Mouse (Mus musculus) right cerebral cortex, postnatal 36 days (tissue): ENCODE results near the gene Sh3pxd2b.

Experiments
- DNase-seq, 2 experiments: peaks; one replicate each; pipeline ENCODE4 v3.0.0; 2022; ENCODE audit warnings: low spot score in 2 of 2, mixed read lengths in 1 of 2

Gene Sh3pxd2b

DNA sequence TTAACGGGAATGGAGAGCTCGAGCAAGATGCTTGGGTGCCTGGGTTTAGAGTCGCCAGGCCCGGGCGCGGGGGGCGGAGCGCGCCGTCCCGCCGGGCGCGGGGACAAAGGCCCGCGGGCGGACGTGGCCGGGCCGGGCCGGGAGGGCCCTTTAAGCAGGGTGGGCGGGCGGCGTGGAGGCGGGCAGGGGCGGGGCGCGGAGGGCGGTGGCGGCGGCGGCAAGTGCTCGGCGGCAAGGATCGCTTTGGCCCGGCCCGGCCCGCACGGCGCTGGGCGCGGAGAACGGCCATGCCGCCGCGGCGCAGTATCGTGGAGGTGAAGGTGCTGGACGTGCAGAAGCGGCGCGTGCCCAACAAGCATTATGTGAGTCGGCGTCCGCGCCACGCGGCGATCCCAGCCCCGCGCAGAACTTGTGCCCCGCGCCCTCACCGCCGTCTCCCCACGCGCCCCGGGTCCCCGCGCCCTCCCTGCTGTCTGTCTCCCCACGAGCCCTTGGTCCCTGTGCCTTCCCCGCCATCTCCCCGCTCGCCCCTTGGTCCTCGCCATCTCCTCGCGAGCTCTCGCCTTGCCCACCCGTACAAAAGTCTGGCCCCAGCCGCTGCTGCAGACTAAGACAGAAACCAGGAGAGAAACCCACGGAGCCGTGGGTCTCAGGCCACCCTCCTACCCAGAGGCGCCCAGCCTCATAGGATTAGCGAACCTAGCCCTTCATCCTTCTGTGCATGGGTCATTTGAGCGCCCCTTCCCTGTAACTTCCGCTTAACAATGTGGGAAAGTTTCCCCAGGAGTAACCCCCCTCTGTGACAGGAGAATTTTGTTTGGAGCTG is at the start of gene Sh3pxd2b:
TSS of gene Sh3pxd2b (plus strand) at position 214 of the 826 bp plus-strand sequence.
- DNase-seq = no peak

GRCm38 (mm10) chr11:32297866-32298531 is 49.6 kb upstream of the Sh3pxd2b start:
- no peak for DNase-seq

DNA sequence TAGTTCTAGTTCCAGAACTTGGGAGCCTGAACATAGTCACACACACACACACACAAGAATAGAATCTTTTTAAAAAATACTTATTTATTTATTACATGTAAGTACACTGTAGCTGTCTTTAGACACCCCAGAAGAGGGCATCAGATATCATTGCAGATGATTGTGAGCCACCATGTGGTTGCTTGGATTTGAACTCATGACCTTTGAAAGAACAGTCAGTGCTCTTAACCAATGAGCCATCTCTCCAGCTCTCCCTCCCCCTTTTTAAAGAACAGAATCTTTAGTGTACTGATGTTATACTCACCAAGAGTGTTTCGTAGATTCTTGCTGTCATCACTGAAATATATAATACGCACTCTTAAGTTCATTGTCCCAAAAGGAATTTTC is 49.1 kb upstream of the Sh3pxd2b start:
- no peak for DNase-seq

- peak; percentile 35 to 58 for DNase-seq
Observed at GRCm38 (mm10) chr11:32299865-32300264, 47.8 kb upstream of the Sh3pxd2b start, which contains the start of gene Hbq1a. Gene Hbq1a (plus strand): TSS chr11:32300069.

GRCm38 (mm10) chr11:32300279-32301267 is 47.0 kb upstream of the Sh3pxd2b start:
- DNase-seq = no peak

GRCm38 (mm10) chr11:32301506-32301905 is 46.1 kb upstream of the Sh3pxd2b start:
- DNase-seq = no peak

GRCm38 (mm10) chr11:32302824-32303419 is 44.7 kb upstream of the Sh3pxd2b start:
- peak; percentile 34 to 48 for DNase-seq

GRCm38 (mm10) chr11:32303455-32303854 is 44.2 kb upstream of the Sh3pxd2b start:
- DNase-seq = no peak

GRCm38 (mm10) chr11:32307006-32307405 is 40.6 kb upstream of the Sh3pxd2b start:
- no peak for DNase-seq

DNA sequence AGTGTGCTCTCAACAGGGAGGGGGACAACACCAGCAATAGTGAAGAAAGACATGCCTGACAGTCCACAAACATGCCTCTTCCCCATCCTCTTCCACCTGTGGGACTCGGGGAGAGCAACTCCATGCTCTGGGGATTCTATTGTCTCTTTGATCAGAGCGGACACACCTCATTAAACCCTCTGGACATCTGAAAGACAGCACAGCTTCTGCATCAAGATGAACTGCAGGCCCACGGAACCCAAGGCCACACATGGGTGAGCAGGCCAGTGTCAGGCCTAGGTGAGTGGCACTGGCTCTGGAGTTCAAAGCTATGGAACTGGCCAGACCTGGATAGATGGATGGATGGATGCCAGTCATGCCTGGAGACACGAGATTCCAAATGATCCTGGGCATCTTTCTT is 38.2 kb upstream of the Sh3pxd2b start:
- DNase-seq = no peak

DNA sequence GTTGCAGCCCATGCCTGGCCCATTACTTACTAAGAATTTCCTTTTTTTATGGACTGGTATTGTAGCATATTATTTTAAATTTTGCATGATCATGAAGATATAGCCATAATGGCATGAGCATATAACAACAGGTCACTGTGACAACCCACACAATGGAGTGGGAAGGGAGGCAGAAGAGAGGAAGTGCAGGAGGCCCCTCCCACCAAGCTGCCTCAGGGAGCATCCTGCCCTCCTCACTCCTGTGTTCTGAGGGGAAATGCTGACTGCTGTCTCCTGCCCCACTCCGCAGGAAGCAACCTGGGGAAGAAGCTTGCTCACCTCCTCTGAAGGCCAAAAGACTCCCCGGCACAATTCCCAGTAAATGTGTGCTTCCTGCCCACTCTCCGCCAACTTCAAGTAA is 37.7 kb upstream of the Sh3pxd2b start:
- no peak for DNase-seq

DNA sequence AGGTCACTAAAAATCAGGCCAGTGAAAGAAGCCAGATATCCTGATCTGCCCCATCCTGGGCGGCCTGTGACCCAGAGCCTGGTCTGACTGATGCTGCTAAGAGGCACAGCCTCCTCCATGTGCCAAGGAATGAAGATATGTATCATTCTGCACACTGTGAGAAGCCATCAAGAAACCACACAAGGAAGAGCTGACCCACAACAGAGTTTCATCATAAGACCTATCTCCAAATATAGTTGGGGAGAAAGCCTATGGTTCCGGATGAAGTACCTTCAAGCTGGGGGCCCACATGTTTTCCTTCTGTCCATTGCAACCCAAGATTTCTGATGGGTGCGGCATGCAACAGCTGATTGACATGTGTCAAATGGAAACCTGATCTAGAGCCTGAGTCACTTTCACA is 31.6 kb upstream of the Sh3pxd2b start:
- no peak for DNase-seq

DNA sequence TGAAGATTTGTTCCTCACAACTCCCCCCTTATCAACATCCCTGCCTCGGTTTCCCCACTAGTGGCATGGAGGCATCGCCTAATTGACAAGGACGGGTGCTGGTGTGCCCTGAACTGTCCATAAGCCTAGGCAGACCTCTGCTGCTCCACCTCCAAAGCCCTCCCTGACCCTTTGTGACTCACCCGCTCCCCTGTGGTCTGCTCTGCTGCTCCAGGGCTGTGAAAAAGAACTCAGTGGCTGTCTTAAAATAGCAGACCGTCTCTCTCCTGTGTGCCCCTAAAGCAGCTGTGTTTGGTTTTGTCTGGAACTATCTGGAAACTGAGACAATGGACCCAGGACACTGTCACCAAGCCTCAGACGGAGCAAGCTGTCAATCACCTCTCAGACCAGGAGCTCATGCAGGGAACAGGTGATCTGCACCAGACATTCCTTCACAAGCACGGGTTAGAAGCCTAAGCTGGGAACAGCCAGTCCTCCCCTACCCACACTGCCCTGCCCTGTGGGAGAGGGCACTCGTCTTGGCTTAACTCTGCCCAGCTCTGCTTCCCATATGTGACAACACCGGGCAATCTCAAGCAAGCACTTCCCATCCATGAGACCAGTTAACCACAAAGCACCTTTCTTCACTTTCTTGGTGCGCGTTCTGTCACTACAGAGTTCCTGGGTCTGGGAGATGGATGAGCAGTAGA is 27.0 kb upstream of the Sh3pxd2b start:
- DNase-seq = no peak

- peak; percentile 45 to 63 for DNase-seq
Observed at GRCm38 (mm10) chr11:32321196-32321565, 26.4 kb upstream of the Sh3pxd2b start.

GRCm38 (mm10) chr11:32324609-32325008 is 23.0 kb upstream of the Sh3pxd2b start:
- DNase-seq = peak; percentile 72 to 78

DNA sequence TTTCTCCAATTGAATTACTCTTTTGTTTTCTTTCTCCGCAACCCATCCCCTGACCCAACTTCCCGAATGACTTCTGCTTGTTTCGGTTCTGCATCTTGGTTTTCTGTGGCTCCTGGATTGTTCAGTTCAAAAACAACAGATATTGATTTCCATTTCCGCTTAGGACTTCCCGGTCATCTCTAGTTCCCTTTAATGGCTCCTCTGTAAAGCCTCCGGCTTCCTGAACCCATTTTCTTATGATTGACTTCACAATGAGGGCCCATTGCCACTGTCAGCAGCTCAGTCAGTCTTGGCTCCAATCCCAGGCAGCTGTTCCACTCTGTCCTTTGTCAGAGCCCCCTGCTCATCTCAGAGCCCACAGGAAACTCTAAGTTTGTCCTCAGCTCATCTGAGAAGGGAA is 16.5 kb upstream of the Sh3pxd2b start:
- no peak for DNase-seq

DNA sequence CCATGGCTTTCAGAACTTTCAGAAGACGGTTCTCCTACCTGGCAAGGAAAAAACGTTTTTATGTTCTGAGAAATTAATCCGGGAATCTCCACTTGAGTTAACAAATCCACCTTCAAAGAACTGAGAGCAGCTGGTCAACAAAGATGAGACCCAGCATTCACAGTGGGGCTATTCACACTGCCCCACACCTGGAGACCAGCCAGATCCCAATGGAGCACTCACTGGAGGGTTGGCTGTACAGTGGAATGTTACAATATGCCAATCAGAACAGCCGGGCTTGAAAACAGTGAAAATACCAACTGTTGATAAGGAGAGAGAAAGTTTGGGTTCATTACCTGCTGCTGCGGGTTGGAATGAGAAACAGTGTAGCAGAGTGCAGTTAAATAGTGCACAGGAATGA is 15.8 kb upstream of the Sh3pxd2b start:
- no peak for DNase-seq

DNA sequence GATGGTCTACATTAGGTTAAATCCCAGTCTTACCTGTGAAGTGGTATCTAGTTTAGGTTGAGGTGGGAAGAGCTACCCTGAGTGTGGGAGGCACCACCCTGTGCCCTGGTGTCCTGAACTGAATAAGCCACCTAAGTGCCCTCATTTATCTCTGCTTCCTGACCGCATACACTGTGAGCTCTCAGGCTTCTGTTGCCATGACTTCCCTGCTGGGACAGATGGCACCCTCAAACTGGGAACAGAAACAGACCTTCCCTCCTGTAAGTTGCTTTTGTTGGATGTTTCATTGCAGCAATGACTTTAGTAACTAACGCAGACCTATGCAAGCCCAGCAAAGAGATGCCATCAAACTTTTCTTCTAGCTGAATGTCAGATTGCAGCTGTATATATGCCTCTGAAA is 14.4 kb upstream of the Sh3pxd2b start:
- no peak for DNase-seq

- DNase-seq = no peak
Observed at GRCm38 (mm10) chr11:32336435-32336907, 11.1 kb upstream of the Sh3pxd2b start.

DNA sequence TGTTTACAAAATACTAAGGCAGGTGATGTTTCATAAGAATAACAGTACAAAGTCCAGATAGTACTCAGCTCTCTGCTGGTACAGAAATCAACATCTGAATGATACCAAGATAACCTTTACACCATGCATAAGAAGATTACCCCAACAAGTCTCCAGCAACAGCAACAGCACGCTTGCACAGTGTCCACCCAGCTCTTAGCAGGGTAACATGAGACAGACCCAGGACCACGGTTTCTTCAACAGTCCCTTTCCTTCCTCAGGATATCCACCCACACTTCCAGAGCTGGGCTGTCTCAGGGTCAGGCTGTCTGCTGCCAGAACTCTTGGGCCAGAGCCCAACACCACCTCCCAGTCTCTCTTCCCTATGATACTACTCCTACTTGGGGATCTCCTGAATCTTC is 8.5 kb upstream of the Sh3pxd2b start:
- DNase-seq = no peak
